Mouse (Mus musculus) left cerebral cortex, adult 18-20 months (tissue): ENCODE measurements at regions not wholly inside any gene's neighbourhood (a gene's known extent, or its start where the extent isn't known, plus 50 kb on each side); places are given as distances from the start of the nearest gene placed in this dataset.
A peak's percentile ranks its signal among the peaks of the same experiment; 100 is the strongest.

ENCODE experiments used
- DNase-seq, 2 experiments: peaks; one replicate each; pipeline ENCODE4 v3.0.0; 2021 to 2022; ENCODE audit warnings: low spot score in 2 of 2, mixed read lengths in 1 of 2

- DNase-seq: no peak
These were observed 715.5 kb downstream of the Fam181b start for GRCm38 (mm10) chr7:93795210-93795609.

- no peak for DNase-seq
These were observed 756.0 kb downstream of the Fam181b start for GRCm38 (mm10) chr7:93835697-93836096.

DNA sequence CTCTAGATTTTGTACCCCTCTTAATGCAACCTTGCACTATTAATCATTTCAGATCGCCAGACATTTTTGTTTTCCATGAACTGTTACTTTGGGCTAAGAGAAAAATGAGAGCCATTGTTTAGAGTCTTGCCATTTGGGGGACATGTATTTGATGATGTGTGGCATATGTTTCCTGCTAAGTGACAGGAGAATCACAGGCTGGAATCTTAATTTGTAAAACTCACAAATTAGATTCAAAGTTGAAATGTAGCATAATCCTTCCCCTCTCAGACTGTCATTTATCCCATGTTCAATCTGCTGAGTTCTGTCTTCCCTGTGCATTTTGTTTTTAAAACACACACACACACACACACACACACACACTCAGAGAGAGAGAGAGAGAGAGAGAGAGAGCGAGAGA lies 756.5 kb downstream of the Fam181b start:
- no peak for DNase-seq

DNA sequence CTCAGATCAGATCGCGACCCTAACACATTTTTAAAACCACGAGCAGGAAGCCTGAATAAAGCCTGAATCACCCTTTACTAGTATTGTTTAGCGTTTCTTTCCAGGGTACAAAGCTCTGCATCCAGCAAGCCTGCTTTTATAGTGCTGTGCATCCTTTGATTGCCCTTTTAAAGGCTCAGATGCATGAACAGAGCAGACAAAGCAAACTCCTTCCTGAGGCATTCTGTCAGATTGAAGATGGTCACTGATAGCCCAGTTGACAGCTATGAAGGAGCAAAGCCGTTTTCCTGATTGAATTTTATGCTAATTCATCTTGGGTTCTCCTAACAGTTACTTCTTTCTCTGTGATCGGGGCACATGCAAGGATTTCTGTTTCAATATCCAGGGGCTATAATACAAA lies 775.4 kb downstream of the Fam181b start:
- DNase-seq: no peak

DNA sequence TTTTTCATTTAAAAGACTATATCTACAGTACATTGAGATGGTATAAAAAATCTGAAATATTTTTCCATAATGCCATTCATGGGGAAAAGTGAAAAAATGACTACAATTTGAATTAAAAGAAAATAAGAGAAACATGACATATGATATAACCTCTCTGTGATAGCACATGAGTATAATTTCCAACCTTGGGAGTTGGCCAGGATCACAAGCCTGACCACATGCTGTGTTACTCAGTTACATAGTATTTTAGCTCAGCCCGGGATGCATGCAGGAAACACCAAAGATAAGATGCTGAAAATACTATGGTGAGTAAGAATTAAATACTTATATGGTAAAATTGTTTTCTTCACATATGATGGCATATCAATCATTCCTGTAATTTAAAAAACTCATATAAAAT lies 814.0 kb downstream of the Fam181b start:
- no peak for DNase-seq

DNA sequence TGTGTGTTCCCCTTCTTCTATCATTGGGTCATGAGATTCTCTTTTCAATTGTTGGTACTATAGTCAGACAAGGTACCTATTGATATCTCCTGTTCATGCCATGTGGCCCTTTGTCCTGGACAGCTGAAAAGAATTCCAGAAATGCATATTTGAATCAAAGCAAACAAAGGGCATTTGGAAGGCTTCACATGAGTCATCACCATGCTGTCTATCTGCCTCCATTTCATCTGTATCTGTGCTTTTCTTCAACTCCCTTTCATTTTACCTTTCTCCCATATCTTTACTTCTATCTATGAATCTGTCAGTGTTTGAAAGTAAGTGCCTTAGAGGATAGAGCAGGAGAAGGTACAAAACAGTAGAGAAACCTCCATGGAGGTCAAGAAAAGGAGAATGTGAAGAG lies 817.3 kb downstream of the Fam181b start:
- no peak for DNase-seq

- no peak for DNase-seq
These were observed 823.1 kb downstream of the Fam181b start for GRCm38 (mm10) chr7:93902770-93903169.

DNA sequence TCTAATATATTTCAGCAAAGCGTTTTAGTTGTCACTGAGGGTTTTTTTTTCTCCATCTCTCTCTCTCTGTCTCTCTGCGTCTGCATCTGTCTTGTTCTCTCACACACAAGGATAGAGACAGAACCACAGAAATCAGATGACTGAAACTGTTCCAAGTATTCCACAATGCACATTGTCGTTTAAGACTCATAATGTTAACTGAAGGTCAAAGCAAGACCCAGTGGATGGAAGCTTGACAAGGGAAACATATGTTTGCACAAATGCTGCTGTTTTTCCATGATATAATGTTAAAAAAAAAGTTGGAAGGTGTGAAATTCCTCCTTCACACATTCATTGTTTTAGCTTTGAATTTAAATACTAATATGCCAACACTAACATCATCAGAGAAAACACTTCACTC lies 857.3 kb downstream of the Fam181b start:
- DNase-seq: no peak

GRCm38 (mm10) chr7:93982103-93982502 lies 902.4 kb downstream of the Fam181b start:
- no peak for DNase-seq

DNA sequence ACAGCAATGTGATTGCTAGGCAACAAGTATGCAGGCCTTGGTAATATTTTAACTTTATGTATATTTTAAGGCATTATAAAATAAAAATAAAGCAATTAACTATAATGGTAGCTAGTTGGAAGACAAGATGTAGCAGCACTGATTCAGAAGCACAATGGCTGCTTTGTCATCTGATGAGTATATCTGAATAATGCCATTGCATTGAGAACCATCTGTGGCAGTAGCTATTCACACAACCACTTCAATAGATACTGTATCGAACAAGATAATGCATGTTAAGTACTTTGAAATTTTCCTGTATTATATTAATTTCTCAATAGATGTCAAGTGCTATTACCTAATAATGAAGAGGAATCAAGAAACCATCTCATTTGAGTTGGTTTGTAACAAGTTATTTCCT lies 923.1 kb downstream of the Fam181b start:
- DNase-seq: no peak

GRCm38 (mm10) chr7:94042466-94043030 lies 962.9 kb downstream of the Fam181b start:
- DNase-seq: peak; percentile 4 to 6

- peak in 1 of 2 experiments; percentile 3 for DNase-seq
These were observed 965.8 kb downstream of the Fam181b start for GRCm38 (mm10) chr7:94045428-94045827.

GRCm38 (mm10) chr7:94046029-94046428 lies 966.4 kb downstream of the Fam181b start:
- DNase-seq: no peak

- no peak for DNase-seq
These were observed 982.3 kb downstream of the Fam181b start for GRCm38 (mm10) chr7:94061814-94062545.
